Mouse (Mus musculus): ENCODE data around the gene Pou3f4.

GRCm38 (mm10) chrX:110802502-110802901 is 11.6 kb upstream of the Pou3f4 start:
- no peak for TF ChIP-seq POLR2A (IDR thresholded peaks at IDR 0.05; ENCODE audit: borderline replicate concordance, insufficient read depth, low read length)
- TF ChIP-seq CTCF (IDR thresholded peaks at IDR 0.05; ENCODE audit: borderline replicate concordance, insufficient read depth, low read depth, low read length): no peak
